Mouse (Mus musculus) heart, postnatal 0 days (tissue): Measurements from ENCODE around the gene Atxn2.

ENCODE experiments used
- CTCF ChIP-seq: IDR thresholded peaks from 2 replicates; pipeline ENCODE4 v1.5.1; 2016; ENCODE audit warnings: antibody characterized with exemption, control low read depth, low read depth
- EP300 ChIP-seq: IDR thresholded peaks from 2 replicates; pipeline ENCODE4 v1.6.1; 2016; ENCODE audit warnings: antibody characterized with exemption, low read depth

DNA sequence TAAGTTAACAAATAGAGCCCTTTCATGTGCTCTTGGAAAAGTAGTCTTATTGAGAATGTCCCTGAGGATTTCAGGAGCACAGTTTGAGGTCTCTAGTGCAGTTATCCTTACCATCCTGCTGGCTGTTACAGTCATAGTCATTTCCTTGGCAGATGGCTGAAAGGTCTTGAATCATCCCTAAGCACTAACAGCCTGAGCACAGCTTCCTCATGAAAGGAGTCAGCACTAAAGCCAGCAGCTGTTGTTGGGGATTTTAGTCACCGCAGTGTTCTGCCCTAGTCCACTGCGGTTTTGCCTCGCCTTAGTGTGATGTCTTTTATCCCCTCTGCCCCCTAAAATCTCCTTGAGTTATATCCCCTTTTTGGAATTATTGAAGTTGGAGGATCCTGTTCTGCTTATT lies 96.0 kb downstream of the Atxn2 start:
- no peak for TF ChIP-seq CTCF
- TF ChIP-seq EP300 = no peak
